Mouse (Mus musculus) thymus, adult 18-20 months (tissue): ENCODE results near the gene Wdr27.
A peak's percentile ranks its signal among the peaks of the same experiment; 100 is the strongest.
"Not testable (repeated sequence)": the region's sequence is repeated elsewhere in the genome, so short reads cannot be mapped to it uniquely, and the experiment has no call there.

Experiments
- DNase-seq, 2 experiments: peaks; one replicate each; pipeline ENCODE4 v3.0.0; 2022; ENCODE audit warnings: mixed read lengths in 2 of 2

Gene Wdr27

DNA sequence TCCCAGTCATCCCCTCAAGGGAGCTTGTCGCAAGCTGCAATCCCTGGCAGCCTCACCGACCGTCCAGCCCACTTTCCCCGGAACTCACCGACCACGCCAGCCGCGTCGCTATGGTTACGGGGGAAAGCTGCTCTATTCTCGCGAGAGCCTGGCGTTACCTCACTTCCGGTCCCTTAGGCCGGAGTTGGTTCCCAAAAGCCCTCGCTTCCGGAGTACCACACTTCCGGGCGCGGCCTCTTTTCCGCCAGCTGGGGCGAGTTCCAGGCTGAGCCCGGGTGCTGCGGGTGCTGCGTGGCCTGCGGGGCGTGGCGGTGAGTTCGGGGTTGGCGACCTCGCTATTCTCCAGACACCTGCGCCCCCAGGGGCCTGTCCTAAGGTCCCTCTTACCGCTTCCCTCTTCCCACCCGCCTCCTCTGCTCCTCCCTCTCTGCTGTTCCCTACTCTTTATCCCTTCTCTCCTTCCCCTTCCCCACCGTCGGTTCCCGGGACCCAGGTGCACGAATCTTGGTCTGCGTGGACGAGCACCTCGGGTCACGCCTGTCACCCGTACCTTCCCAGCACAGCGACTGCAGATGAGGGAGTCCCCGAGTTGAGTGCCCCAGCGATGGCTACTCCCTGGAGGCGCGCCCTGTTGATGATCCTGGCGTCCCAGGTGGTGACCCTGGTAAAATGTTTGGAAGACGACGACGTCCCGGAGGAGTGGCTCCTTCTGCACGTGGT, at the start of gene Wdr27, which contains the start of gene 1600012H06Rik:
Gene Wdr27, minus strand, starts transcription at position 150 of the 720 bp plus-strand sequence.
Gene 1600012H06Rik, plus strand, starts transcription at position 176 of the 720 bp plus-strand sequence.
- peak; percentile 95 to 97 for DNase-seq

DNA sequence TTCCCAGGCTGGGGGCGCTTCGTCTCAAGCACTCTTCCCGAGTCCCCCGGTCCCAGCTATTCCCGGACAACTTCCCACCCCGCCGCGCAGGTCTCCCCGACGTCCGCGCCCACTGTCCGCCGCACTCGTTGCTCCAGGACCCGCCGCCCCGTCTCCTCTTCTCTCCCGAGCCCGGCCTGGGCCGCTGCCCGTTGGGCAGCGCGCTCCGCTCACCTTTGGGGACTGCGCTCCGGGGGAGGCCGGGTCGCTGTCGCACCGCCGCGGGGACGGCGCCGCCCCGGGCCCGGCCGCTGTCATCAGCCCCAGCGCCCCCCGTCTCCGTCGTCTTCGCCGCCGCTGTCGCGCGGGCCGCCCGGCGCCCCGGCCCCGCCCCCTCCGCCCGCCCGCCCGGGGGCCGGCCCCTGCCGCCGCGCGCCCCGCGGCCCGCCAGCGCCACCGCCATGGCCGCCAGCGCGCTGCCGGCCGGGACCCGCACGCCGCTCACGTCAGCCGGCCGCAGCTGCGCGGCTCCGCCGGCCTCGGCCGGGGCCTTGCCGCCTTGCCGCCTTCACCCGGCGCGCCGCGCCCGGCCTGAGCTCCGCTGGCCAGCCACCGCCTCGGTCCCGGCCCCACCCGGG, 49.7 kb upstream of the Wdr27 start:
- not testable (repeated sequence) for DNase-seq

DNA sequence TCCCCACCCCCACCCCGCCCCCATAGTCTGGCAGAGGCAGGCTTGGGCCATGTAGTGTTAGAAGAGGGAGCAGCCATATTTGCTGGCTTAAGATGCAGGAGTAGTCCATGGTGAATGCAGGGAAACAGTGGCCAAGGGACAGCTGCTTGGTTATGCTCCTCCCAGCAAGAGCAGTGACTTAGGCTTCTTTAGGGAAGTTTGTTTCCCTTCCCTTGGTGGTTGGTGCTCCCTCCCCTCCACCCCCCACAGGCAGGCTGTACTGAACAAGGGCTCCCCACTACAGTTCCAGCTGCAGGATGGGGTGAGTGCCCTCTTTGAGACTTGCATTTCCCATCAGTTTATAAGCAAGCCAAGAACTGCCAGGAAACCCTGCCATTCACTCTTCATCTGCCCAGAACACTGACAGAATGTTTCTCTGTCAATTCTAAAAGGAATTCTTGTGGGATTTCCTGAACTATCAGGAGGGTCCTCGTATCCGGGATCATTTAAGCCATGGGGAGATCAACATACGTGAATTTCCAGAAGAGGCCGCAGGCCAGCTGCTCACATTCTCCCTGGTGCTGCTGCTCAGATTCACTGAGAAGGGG, 47.3 kb upstream of the Wdr27 start:
- not testable (repeated sequence) for DNase-seq

DNA sequence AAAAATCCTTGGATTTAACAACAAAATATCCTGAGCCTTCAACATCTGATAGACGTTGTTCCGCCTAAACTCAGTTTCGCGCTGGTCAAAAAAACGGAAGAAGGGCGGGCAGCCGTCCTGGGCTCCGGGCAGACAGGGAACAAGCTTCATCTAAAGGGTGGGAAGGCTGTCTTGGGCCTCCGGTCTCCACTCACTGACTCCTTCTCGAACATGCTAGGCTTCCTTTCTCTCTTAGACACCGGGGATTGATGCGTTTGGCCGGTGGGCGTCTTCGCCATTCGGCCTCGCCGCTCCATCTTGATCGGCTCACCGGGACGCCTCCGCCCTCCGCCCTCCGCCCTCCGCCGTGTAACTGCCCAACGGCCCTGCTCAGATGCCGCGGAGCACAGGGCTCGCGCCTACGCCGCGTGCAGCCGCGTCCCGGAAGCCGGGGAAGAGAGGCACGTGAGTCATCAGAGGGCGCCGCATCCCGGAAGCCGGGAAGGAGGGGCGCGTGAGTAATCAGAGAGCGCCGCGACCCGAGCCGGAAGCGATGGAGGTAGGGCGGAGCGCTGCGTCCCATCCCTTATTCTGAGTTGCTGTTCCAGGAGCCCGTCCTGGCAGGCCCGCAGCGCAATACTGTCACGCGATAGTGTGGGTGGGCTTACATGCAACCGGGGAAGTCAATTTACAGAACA, 35.5 kb upstream of the Wdr27 start, which contains the start of the genes 9030025P20Rik and Gm3417:
Gene 9030025P20Rik, plus strand, starts transcription at position 107 of the 677 bp plus-strand sequence.
Gene Gm3417, minus strand, starts transcription at position 429 of the 677 bp plus-strand sequence.
- DNase-seq = not testable (repeated sequence)

DNA sequence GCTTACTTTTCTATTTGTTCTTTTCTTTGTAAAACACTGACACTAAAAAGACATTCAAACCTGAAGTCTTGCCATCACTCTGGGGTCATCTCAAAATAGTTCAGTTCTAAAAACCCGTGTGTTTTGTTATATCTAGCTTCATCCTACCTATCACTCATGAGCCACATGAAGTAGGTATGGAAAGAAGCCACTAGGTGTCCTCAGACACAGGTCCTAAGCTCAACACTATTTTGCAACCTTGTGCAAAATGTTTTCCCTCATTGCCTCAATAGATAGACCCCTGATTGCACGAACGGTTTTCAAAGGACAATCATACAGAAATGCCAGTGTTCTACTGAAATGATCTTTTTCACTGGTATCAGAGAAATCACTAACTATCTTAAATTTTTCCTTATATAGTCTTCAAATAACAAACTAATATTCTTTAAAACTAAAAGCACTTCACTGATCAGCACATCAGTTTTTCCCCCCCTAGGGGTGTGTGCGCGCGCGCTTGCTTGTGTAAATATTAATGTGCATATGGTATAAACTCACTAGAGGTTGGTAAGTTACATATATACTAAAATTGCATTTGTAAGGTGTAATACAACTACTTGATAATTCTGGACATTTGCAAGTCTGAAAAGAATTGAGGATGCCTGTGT, 34.9 kb upstream of the Wdr27 start:
- not testable (repeated sequence) for DNase-seq

DNA sequence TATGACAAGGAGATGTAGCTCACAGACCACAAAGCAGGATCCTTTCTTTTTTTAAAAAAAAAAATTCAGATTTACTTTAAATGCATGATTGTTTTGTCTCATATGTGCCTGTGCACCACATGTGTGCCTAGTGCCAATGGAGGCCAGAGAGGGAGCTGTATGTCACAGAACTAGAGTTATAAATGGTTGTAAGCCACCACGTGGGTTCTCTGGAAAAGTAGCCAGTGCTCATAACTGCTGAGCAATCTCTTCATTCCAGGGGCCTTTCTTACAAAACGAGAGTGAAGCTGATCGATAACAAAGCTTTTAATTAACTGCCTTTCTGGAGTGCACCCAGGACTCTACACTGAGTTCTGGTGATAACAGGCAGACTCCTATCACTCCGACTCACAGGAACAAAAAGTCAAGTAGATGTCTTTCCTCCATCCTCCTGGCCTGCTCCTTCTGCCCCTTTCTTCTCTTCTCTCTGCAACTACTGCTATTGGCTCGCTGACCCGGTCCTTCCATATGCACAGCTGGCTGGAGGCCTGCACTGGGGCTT, 25.5 kb upstream of the Wdr27 start:
- DNase-seq = not testable (repeated sequence)

DNA sequence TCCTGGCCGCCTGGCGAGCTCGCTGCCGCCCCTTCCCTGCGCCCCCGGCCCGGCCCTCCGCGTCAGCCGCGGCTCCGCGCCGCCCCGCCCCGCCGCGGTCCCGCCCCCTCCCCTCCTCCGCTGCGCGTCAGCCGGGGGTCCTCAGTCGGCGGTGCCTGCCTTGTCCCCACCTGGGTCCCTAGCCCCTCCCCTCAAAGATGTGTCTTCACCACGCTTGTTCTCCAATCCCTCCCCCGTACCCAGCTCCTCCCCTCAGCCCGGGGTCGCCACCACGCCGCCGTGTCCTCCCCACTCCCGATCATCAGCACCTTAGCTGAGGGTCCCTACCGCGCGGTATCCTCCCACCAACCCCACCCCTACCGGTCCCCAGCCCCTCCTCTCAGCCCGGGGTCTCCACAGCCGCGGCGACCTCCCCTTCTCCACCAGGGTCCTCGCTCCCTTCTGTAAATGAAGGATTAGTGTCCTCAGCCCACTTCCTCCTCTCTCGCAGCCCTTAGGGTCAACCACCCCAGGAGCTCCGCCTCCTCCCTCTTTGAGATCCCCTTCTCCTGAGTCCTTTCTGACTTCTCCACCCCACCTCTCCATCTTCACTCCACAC, 18.7 kb upstream of the Wdr27 start:
- DNase-seq = not testable (repeated sequence)

DNA sequence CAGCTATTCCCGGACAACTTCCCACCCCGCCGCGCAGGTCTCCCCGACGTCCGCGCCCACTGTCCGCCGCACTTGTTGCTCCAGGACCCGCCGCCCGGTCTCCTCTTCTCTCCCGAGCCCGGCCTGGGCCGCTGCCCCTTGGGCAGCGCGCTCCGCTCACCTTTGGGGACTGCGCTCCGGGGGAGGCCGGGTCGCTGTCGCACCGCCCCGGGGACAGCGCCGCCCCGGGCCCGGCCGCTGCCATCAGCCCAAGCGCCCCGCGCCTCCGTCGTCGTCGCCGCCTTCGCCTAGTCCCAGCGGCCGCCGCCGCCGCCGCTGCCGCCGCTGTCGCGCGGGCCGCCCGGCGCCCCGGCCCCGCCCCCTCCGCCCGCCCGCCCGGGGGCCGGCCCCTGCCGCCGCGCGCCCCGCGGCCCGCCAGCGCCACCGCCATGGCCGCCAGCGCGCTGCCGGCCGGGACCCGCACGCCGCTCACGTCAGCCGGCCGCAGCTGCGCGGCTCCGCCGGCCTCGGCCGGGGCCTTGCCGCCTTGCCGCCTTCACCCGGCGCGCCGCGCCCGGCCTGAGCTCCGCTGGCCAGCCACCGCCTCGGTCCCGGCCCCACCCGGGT, 18.1 kb upstream of the Wdr27 start, which contains the start of gene Phf10:
Gene Phf10, minus strand, starts transcription at position 323 of the 606 bp plus-strand sequence.
- peak; percentile 41 to 42 for DNase-seq

DNA sequence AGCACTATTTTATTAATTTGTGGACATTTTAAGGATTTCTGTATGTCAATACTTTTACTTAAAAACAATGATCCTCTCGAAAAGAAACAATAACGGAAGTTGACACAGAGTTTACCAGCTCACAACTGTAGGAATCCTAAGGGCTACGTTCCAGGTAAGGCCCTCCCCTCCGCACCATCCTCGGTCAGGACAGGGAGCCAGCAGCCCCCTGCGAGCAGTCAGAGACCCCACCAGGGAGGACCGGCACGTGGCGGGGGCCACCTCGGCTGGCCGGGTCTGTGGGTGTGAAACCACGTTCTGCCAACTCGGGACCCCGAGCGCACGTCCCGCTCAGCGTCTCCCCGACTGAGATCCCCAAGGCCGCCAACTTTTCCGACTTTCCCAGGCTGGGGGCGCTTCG, 17.6 kb upstream of the Wdr27 start:
- DNase-seq = peak; percentile 33 to 41

DNA sequence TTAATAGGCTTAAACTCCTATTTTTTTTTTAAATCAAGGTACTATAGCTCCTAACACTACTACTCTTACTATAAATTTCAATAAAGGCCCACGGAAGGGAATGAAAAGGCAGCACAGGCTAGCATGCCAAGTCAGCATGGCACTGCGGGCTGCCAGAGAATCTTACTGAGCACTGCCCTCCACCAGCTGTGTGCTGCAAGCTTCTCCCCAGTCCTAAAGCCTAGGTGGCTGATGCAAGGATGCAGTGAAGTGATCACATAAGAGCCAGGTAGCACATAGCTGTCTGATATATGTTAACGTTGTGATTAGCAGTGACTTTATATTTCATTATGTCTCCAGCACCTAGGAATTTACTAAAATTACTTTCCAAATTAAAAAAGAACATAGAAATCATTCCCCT, 17.0 kb upstream of the Wdr27 start:
- DNase-seq = no peak

DNA sequence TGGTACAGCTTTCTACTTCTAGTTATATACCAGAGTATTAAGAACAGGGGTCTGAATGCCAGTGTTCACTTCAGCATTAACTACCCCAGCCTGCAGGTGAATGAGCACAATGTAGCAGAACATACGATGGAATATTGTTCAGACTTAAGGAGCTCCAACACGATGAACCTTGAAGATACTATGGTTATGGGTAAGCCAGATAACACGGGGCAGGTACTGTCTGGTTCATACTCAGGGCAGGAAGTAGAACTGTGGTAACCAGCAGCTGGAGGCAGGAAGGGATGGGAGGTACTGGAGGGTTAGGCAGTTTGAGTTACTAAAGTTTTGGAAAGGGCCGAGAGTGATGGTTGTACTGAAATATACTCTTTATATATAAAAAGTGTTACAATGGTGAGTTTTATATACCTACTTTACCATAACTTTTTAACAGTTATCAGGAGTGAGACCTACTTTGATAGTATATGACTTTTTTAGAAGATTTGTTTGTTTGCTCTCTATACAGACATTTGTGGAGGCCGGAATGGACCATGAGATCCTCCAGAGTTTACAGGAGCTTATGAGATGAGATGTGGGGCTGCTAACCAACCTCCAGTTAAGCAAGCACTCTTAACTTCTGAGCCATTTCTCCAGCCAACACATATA, 15.8 kb upstream of the Wdr27 start:
- DNase-seq = no peak

DNA sequence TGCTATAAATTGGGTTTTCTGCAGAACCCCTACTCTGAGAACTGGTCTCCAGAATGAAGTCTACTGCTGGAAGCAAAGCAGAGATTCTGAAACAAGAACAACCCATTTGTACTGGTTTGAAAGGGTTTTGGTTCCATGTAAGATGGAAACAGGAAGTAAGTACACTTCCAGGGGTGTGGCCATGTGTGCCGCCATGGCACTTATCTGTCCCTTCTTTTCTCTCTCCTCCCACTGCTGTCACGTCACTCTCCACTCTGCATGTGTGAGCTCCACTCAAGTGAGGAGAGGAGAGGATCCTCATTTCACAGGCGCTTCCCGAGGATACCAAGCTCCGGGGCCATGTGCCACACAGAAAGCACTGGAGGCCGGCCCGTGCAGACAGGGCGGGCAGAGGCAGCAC, 10.5 kb upstream of the Wdr27 start:
- no peak for DNase-seq

DNA sequence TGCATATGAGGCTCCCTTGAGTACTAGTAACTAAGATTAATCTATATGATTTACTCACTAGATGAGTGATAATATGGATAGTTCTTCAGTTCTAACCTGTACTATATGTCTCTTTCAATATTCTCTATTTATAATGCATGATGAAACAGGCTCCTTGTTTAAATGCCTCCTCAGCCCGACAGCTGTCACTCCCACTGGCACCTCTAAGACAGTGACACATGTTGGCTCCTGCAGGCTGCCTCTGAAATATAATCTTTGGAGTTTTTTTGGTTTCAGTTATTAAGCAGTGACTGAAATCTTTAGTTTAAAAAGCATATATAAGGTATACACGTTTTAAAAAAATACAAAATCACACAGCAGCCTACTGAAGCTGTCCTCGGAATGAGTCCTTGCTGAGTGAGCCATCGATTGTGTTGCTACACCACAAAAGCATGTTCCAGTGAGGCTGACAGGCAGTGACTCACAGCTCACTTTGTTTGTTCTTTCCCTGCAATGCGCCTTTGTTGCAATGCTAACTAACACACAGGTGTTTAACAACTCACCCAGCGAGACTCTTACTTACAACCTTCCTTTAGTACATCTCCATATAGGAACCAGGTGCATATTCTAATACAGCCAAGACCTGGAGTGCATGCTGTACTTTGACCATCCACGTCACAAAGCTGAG, 6.3 kb upstream of the Wdr27 start:
- no peak for DNase-seq

DNA sequence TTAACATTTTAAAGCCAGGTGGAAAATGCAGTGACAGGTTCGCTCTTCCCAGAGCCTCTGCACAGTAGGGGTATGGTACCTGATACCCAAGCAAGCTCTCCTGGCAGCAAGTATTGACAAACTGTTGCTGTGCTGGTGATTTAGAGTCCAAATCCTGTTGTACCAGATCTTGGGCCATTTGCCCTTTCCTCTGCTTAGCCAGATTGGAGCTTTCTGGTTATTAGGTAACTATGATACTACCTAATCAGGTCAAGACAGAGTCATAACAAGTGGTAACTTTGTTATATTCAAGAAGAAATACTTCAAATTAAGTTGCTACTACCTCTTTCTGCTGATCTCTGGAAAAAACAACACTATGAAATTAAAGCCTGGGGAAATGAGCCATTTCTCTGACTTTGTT, 1.6 kb upstream of the Wdr27 start:
- DNase-seq = no peak

DNA sequence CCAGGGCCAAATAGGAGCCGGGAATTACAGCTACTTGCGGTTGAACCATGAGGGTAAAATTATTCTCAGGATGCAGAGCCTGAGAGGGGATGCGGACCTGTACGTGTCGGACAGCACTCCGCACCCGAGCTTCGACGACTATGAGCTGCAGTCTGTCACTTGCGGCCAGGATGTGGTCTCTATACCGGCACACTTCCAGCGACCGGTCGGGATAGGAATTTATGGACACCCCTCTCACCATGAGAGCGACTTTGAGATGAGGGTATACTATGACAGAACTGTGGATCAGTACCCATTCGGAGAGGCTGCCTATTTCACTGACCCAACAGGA, 736 bp upstream of the Wdr27 start:
- DNase-seq = no peak

DNA sequence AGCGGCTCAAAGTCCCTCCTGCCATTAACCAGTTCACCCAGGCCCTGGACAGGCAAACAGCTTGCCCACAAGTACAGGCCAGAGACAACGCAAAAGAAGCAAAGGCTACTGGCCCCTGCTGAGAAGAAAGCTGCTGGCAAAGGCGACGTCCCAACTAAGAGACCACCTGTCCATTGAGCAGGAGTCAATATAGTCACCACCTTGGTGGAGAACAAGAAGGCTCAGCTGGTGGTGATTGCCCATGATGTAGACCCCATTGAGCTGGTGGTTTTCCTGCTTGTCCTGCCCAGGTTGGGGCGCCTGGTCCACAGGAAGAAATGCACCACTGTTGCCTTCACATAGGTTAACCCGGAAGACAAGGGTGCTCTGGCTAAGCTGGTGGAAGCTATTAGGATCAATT, 777 bp downstream of the Wdr27 start:
- DNase-seq = not testable (repeated sequence)

DNA sequence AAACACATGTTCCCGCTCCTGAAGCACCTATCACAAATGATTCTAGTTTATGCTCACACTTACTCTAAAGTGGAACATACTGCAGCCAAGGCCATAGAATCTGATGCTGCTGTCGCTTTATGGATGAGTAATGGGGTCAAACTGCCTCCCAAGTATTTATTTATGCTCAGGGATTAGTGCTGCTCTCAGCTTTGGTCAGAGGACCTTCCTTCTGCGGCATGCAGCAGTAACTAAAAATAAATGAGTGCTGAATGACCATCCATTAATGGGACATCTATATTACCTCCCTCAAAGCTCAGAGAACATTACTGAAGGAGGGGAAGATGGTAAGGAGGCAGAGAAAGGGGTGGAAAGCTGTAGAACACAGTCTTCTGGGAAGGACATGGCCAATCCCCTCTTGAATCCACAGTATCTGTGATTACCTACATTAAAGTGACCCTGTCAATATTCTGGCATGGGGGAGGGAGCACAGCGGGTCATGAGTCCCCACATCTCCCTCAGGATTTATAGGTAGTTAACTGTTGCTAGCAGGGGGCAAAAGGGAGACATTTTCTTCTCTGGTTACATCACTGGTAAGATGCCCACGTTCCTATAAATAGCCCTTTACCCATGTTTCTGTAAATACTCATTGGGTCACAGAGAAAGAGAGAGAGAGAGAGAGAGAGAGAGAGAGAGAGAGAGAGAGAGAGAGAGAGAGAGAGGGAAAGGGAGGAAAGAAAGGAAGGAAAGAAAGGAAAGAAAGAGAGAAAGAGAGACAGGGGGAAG, 6.9 kb downstream of the Wdr27 start:
- no peak for DNase-seq

DNA sequence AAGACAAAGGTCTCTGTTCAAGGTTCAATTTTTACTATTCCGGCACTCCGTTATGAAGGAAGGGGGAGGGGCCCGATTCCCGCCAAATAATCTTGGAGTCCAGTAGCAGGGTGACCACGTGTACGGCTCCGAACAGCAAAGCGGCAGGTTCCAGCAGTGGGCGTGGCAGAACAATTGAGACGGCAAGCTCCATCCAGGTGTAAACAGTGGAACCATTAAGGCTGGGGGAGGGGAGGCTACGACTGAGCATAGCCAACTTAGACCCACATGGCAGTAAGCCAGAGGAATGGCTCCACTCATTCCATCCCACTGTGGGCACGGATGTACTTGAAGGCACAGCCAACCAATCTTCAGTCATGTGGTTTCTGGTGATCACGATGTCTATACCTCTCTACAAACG, 7.7 kb downstream of the Wdr27 start:
- not testable (repeated sequence) for DNase-seq

DNA sequence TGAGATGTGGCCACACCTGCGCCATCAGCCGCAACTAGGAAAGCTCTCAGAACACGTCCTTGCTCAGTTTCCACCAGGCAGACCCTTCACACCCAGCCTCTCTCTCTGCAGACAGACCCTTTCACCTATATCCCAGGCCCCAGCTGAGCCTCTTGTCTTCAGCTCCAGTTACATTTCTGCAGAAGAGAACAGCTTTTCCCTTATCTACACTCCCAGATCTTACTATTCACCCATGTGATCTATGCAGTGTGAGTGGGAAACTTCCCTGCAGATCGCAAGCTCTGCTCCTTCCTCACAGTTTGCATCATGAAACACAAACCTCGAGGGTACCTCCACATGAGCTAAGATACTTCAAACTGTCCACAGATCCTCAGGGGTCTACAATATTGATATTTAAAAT, 11.5 kb downstream of the Wdr27 start:
- DNase-seq = no peak

DNA sequence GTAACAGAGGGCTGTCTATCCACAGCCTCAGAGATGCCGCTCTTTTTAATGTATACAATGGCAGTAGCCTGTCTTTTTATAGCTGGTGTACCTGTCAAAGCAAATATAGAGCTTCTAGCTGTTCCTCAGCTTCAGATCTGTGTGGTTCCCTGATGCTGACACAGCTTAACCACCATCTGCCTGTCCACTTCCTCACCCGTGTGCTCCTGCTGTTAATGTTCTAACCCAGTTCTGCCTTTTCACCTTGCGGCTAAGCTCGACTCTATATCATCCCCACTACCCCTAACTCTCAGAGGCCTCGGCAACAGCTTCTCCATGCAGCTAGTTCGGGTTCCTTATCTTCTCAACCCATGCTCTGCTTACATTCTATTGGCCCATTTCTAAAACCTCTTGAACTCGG, 12.3 kb downstream of the Wdr27 start:
- DNase-seq = no peak
